Mouse (Mus musculus): ENCODE measurements around the gene Eif4ebp2. TPM values are rescaled to one million over a fixed set of nuclear protein-coding genes. Genes with fewer than 3 reads are reported as not detected.
A peak's percentile ranks its signal among the peaks of the same experiment; 100 is the strongest.

The Eif4ebp2 gene
- polyA plus RNA-seq, 1 experiment = 131 TPM

DNA sequence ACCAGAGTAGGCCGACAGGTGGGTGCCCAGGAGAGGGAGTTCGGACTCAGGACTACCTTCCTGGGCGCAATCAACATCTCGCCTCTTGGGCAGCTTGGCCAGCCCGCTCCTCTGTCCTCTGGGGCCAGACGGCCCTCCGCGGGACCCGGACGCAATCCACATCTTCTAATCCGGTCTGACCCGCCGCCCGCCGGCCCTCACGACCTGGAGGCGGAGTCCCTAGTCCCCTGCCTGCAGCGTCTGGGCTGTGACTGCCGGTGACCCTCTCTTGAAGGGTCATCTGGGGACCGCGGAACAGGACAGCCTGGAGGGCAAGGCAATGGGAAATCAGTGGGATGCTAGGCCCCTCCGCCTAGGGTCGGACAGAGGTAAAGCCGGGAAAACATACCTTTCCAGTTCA lies 33.3 kb downstream of the Eif4ebp2 start:
- H3K27ac ChIP-seq (ENCODE audit: insufficient read depth, low read depth, low read length) = no peak overlapping the region
- H3K4me1 ChIP-seq (ENCODE audit: control insufficient read depth, insufficient read depth, insufficient read length, low read length) = peaks cover 4% of the 10 kb centered on the region; the same call in 1 of the 2 replicates
- no peaks in the 10 kb centered on the region for H3K36me3 ChIP-seq (ENCODE audit: control insufficient read depth, insufficient read depth, low read length)
- TF ChIP-seq CTCF (IDR thresholded peaks at IDR 0.05; ENCODE audit: extremely low read depth, insufficient read length, insufficient replicate concordance, low read depth, low read length) (no peak), POLR2A (IDR thresholded peaks at IDR 0.05; ENCODE audit: low read depth, low read length) (no peak)
- 31% methylated on average over 24 of the region's 24 CpGs for WGBS
- H3K27me3 ChIP-seq (ENCODE audit: control insufficient read depth, insufficient read depth, low read length) = peaks cover 15% of the 10 kb centered on the region
- peak overlapping the region; percentile 58 for H3K4me3 ChIP-seq (ENCODE audit: low read depth, low read length)

GRCm38 (mm10) chr10:61418131-61418900 lies 34.1 kb downstream of the Eif4ebp2 start:
- Histone ChIP-seq H3K4me1 (ENCODE audit: control insufficient read depth, insufficient read depth, insufficient read length, low read length) (peaks cover 6% of the 10 kb centered on the region), H3K27ac (ENCODE audit: insufficient read depth, low read depth, low read length) (no peak overlapping the region), H3K27me3 (ENCODE audit: control insufficient read depth, insufficient read depth, low read length) (peaks cover 15% of the 10 kb centered on the region), H3K4me3 (ENCODE audit: low read depth, low read length) (peak overlapping the region; percentile 58), H3K36me3 (ENCODE audit: control insufficient read depth, insufficient read depth, low read length) (no peaks in the 10 kb centered on the region)
- no peak for TF ChIP-seq CTCF (IDR thresholded peaks at IDR 0.05; ENCODE audit: extremely low read depth, insufficient read length, insufficient replicate concordance, low read depth, low read length)
- TF ChIP-seq POLR2A (IDR thresholded peaks at IDR 0.05; ENCODE audit: low read depth, low read length) = no peak
- 4% methylated on average over 50 of the region's 50 CpGs for WGBS

GRCm38 (mm10) chr10:61417672-61418071 lies 34.8 kb downstream of the Eif4ebp2 start, which contains the start of gene Nodal:
Gene Nodal (plus strand): TSS chr10:61417972.
- H3K4me3 ChIP-seq (ENCODE audit: low read depth, low read length) = peak within 1 kb of the TSS; percentile 58
- no peak within 1 kb of the TSS for H3K27ac ChIP-seq (ENCODE audit: insufficient read depth, low read depth, low read length)
- peaks cover 7% of the 10 kb centered on the region for H3K4me1 ChIP-seq (ENCODE audit: control insufficient read depth, insufficient read depth, insufficient read length, low read length)
- no peaks in the 10 kb centered on the region for H3K36me3 ChIP-seq (ENCODE audit: control insufficient read depth, insufficient read depth, low read length)
- peaks cover 15% of the 10 kb centered on the region for H3K27me3 ChIP-seq (ENCODE audit: control insufficient read depth, insufficient read depth, low read length)
- WGBS = 45% methylated on average over 10 of the region's 10 CpGs
- no peak for TF ChIP-seq POLR2A (IDR thresholded peaks at IDR 0.05; ENCODE audit: low read depth, low read length)
- no peak for TF ChIP-seq CTCF (IDR thresholded peaks at IDR 0.05; ENCODE audit: extremely low read depth, insufficient read length, insufficient replicate concordance, low read depth, low read length)

- 84% methylated on average over 2 of the region's 2 CpGs for whole genome bisulfite sequencing
- Histone ChIP-seq H3K27ac (ENCODE audit: insufficient read depth, low read depth, low read length) (no peak overlapping the region), H3K36me3 (ENCODE audit: control insufficient read depth, insufficient read depth, low read length) (no peaks in the 10 kb centered on the region), H3K27me3 (ENCODE audit: control insufficient read depth, insufficient read depth, low read length) (peaks cover 15% of the 10 kb centered on the region), H3K4me3 (ENCODE audit: low read depth, low read length) (no peak overlapping the region), H3K4me1 (ENCODE audit: control insufficient read depth, insufficient read depth, insufficient read length, low read length) (peaks cover 7% of the 10 kb centered on the region)
- TF ChIP-seq CTCF (IDR thresholded peaks at IDR 0.05; ENCODE audit: extremely low read depth, insufficient read length, insufficient replicate concordance, low read depth, low read length) (no peak), POLR2A (IDR thresholded peaks at IDR 0.05; ENCODE audit: low read depth, low read length) (no peak)
Measured at GRCm38 (mm10) chr10:61417046-61417445, 35.4 kb downstream of the Eif4ebp2 start.

DNA sequence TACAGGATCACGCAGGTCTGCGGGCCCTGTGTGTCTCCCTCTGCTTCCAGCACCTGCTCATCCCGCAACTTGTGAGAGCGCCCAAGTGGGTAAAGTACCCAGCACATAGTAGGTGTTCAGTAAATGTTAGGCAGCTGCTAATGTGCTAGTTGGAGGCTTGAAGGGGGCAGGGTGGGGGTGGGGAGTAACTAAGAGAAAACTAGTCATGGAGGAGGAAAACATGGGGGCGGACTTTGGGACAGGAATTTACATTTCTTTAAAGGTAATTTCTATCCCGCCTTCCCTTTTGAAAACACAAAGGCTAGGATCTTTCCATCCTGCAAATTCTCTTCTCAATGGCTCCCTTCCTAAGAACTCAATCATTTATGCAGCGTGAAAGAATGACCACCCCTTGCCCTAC lies 35.9 kb downstream of the Eif4ebp2 start:
- H3K27me3 ChIP-seq (ENCODE audit: control insufficient read depth, insufficient read depth, low read length) = peaks cover 15% of the 10 kb centered on the region
- 84% methylated on average over 7 of the region's 7 CpGs for WGBS
- TF ChIP-seq POLR2A (IDR thresholded peaks at IDR 0.05; ENCODE audit: low read depth, low read length) = no peak
- TF ChIP-seq CTCF (IDR thresholded peaks at IDR 0.05; ENCODE audit: extremely low read depth, insufficient read length, insufficient replicate concordance, low read depth, low read length) = no peak
- H3K4me1 ChIP-seq (ENCODE audit: control insufficient read depth, insufficient read depth, insufficient read length, low read length) = peaks cover 7% of the 10 kb centered on the region
- no peak overlapping the region for H3K27ac ChIP-seq (ENCODE audit: insufficient read depth, low read depth, low read length)
- H3K4me3 ChIP-seq (ENCODE audit: low read depth, low read length) = no peak overlapping the region
- H3K36me3 ChIP-seq (ENCODE audit: control insufficient read depth, insufficient read depth, low read length) = no peaks in the 10 kb centered on the region

GRCm38 (mm10) chr10:61415890-61416289 lies 36.6 kb downstream of the Eif4ebp2 start:
- peaks cover 7% of the 10 kb centered on the region for H3K4me1 ChIP-seq (ENCODE audit: control insufficient read depth, insufficient read depth, insufficient read length, low read length)
- peaks cover 15% of the 10 kb centered on the region for H3K27me3 ChIP-seq (ENCODE audit: control insufficient read depth, insufficient read depth, low read length)
- H3K36me3 ChIP-seq (ENCODE audit: control insufficient read depth, insufficient read depth, low read length) = no peaks in the 10 kb centered on the region
- 52% methylated on average over 8 of the region's 8 CpGs for WGBS
- no peak overlapping the region for H3K27ac ChIP-seq (ENCODE audit: insufficient read depth, low read depth, low read length)
- TF ChIP-seq CTCF (IDR thresholded peaks at IDR 0.05; ENCODE audit: extremely low read depth, insufficient read length, insufficient replicate concordance, low read depth, low read length) = no peak
- TF ChIP-seq POLR2A (IDR thresholded peaks at IDR 0.05; ENCODE audit: low read depth, low read length) = no peak
- H3K4me3 ChIP-seq (ENCODE audit: low read depth, low read length) = no peak overlapping the region

DNA sequence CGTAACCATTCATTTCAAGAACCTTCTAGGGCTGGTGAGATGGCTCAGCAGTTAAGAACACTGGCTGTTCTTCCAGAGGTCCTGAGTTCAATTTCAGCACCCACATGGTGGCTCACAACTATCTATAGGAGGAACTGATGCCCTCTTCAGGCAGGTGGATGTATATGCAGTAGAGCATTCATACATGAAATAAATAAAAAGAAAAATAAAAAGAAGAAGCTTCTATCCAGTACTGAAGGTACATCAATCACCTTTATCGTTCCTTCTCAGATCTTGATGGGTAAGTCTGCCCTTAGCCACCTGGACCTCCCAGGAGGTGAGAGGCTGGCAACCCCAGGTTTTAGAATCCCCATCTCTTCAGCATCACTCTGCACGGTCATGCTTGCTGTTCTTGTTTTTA lies 37.2 kb downstream of the Eif4ebp2 start:
- no peak overlapping the region for H3K4me3 ChIP-seq (ENCODE audit: low read depth, low read length)
- no peak for TF ChIP-seq CTCF (IDR thresholded peaks at IDR 0.05; ENCODE audit: extremely low read depth, insufficient read length, insufficient replicate concordance, low read depth, low read length)
- no peak for TF ChIP-seq POLR2A (IDR thresholded peaks at IDR 0.05; ENCODE audit: low read depth, low read length)
- no peak overlapping the region for H3K27ac ChIP-seq (ENCODE audit: insufficient read depth, low read depth, low read length)
- 80% methylated on average over 3 of the region's 3 CpGs for WGBS
- peaks cover 7% of the 10 kb centered on the region for H3K4me1 ChIP-seq (ENCODE audit: control insufficient read depth, insufficient read depth, insufficient read length, low read length)
- no peaks in the 10 kb centered on the region for H3K36me3 ChIP-seq (ENCODE audit: control insufficient read depth, insufficient read depth, low read length)
- H3K27me3 ChIP-seq (ENCODE audit: control insufficient read depth, insufficient read depth, low read length) = peaks cover 15% of the 10 kb centered on the region
